Mouse (Mus musculus): ENCODE data around the gene Sgsm1.

The Sgsm1 gene

GRCm38 (mm10) chr5:113313998-113314397, 3.4 kb upstream of the Sgsm1 start:
- peak; percentile 71 for DNase-seq

- DNase-seq = no peak
These were observed 852 bp downstream of the Sgsm1 start for GRCm38 (mm10) chr5:113309491-113310376.

GRCm38 (mm10) chr5:113306750-113307477, 3.7 kb downstream of the Sgsm1 start:
- no peak for DNase-seq

- no peak for DNase-seq
These were observed 6.1 kb downstream of the Sgsm1 start for GRCm38 (mm10) chr5:113304527-113304926.

- DNase-seq = no peak
These were observed 8.7 kb downstream of the Sgsm1 start for GRCm38 (mm10) chr5:113301841-113302240.

GRCm38 (mm10) chr5:113300148-113300889, 10.3 kb downstream of the Sgsm1 start:
- no peak for DNase-seq

- DNase-seq = no peak
These were observed 11.2 kb downstream of the Sgsm1 start for GRCm38 (mm10) chr5:113299433-113299832.

GRCm38 (mm10) chr5:113298826-113299225, 11.8 kb downstream of the Sgsm1 start:
- DNase-seq = no peak

- no peak for DNase-seq
These were observed 12.5 kb downstream of the Sgsm1 start for GRCm38 (mm10) chr5:113298040-113298439.

- peak; percentile 69 for DNase-seq
These were observed 14.8 kb downstream of the Sgsm1 start for GRCm38 (mm10) chr5:113295791-113296190.

- no peak for DNase-seq
These were observed 16.0 kb downstream of the Sgsm1 start for GRCm38 (mm10) chr5:113294575-113294974.

GRCm38 (mm10) chr5:113293446-113293845, 17.1 kb downstream of the Sgsm1 start:
- no peak for DNase-seq

- DNase-seq = no peak
These were observed 17.8 kb downstream of the Sgsm1 start for GRCm38 (mm10) chr5:113292832-113293231.

- DNase-seq = peak; percentile 31
These were observed 18.4 kb downstream of the Sgsm1 start for GRCm38 (mm10) chr5:113292179-113292578.

- DNase-seq = no peak
These were observed 19.5 kb downstream of the Sgsm1 start for GRCm38 (mm10) chr5:113291125-113291524.

GRCm38 (mm10) chr5:113290149-113290548, 20.4 kb downstream of the Sgsm1 start:
- no peak for DNase-seq

GRCm38 (mm10) chr5:113288490-113288889, 22.1 kb downstream of the Sgsm1 start:
- no peak for DNase-seq

- no peak for DNase-seq
These were observed 22.8 kb downstream of the Sgsm1 start for GRCm38 (mm10) chr5:113287762-113288161.

- DNase-seq = peak; percentile 72
These were observed 23.7 kb downstream of the Sgsm1 start for GRCm38 (mm10) chr5:113286591-113287520.

GRCm38 (mm10) chr5:113286048-113286447, 24.5 kb downstream of the Sgsm1 start:
- DNase-seq = no peak

GRCm38 (mm10) chr5:113285541-113285940, 25.0 kb downstream of the Sgsm1 start:
- DNase-seq = no peak

- DNase-seq = no peak
These were observed 26.9 kb downstream of the Sgsm1 start for GRCm38 (mm10) chr5:113283726-113284125.

Data from lung, postnatal 14 days (tissue).